Mouse (Mus musculus) liver, embryonic 11.5 days (tissue): ENCODE results near the gene Mettl25. TPM values are rescaled to one million over a fixed set of nuclear protein-coding genes. Genes with fewer than 3 reads are reported as not detected.

Experiments used
- ATAC-seq: fragments of 200-750 bp; cut with Nextera tagmentation; replicated peaks from 2 replicates; pipeline ENCODE4 v1.8.0; 2017; ENCODE audit warnings: moderate number of reproducible peaks, mild to moderate bottlenecking, moderate TSS enrichment, moderate library complexity; ENCODE audit not compliant: low FRiP score
- DNase-seq: peaks from one replicate; pipeline ENCODE4 v3.0.0-alpha.2; 2017; ENCODE audit warnings: low spot score
- H3K27ac ChIP-seq: fragments of 300-500 bp; sonication (generic); 2 replicates; pipeline ENCODE4 v1.5.1; 2014; ENCODE audit warnings: mild to moderate bottlenecking, low read depth, low read length, control low read depth
- H3K27me3 ChIP-seq: fragments of 300-500 bp; sonication (generic); replicated peaks from 2 replicates; pipeline ENCODE4 v1.6.1; 2014; ENCODE audit warnings: low read length, mixed read lengths; ENCODE audit not compliant: control insufficient read depth, insufficient read depth
- H3K36me3 ChIP-seq: fragments of 300-500 bp; sonication (generic); 2 replicates; pipeline ENCODE4 v1.6.1; 2014; ENCODE audit warnings: mild to moderate bottlenecking, low read length, moderate library complexity, mixed read lengths; ENCODE audit not compliant: control insufficient read depth, insufficient read depth
- H3K4me1 ChIP-seq: fragments of 300-500 bp; sonication (generic); replicated peaks from 2 replicates; pipeline ENCODE4 v1.6.1; 2014; ENCODE audit warnings: low read length, mixed read lengths; ENCODE audit not compliant: control insufficient read depth, insufficient read depth
- H3K4me2 ChIP-seq: fragments of 300-500 bp; sonication (generic); 2 replicates; pipeline ENCODE4 v1.6.1; 2014; ENCODE audit warnings: mild to moderate bottlenecking, control low read depth, moderate library complexity
- H3K4me3 ChIP-seq: fragments of 300-500 bp; sonication (generic); 2 replicates; pipeline ENCODE4 v1.5.1; 2014; ENCODE audit warnings: low read depth, low read length, control low read depth
- H3K9ac ChIP-seq: fragments of 300-500 bp; sonication (generic); 2 replicates; pipeline ENCODE4 v1.6.1; 2014; ENCODE audit warnings: low read depth, low read length, control low read depth
- H3K9me3 ChIP-seq: fragments of 300-500 bp; sonication (generic); 2 replicates; pipeline ENCODE4 v1.6.1; 2016; ENCODE audit warnings: low read length, inconsistent platforms, mixed read lengths; ENCODE audit not compliant: control insufficient read depth
- WGBS: fragments of 180-500 bp; shearing (Covaris S2); extraction: QIAGEN DNeasy Blood & Tissue Kit; methylation state at CpG from one replicate; pipeline ENCODE4 v1.1.7; 2014; 5-methylcytosine and 5-hydroxymethylcytosine counted together
- polyA plus RNA-seq: library from polyadenylated mRNA; unstranded; fragments of >200 nt; fragmentation: Nextera tagmentation; extraction: Ambion mirVana; gene quantifications from 2 replicates; pipeline ENCODE4 v1.2.1, GENCODE M21; 2014

The Mettl25 gene
- polyA plus RNA-seq, 1 experiment from 2014 or later = 13.3 TPM

GRCm38 (mm10) chr10:105714844-105715243, 126.3 kb downstream of the Mettl25 start:
- 12% methylated on average over 6 of the region's 6 CpGs for WGBS
- no peaks in the 10 kb centered on the region for H3K36me3 ChIP-seq
- H3K4me3 ChIP-seq = no peak overlapping the region
- no peaks in the 10 kb centered on the region for H3K4me1 ChIP-seq
- no peak overlapping the region for H3K4me2 ChIP-seq
- no peak overlapping the region for H3K9ac ChIP-seq
- H3K27ac ChIP-seq = no peak overlapping the region
- no peaks in the 10 kb centered on the region for H3K27me3 ChIP-seq
- no peak for ATAC-seq
- no peak for DNase-seq
- H3K9me3 ChIP-seq = no peaks in the 10 kb centered on the region

- no peaks in the 10 kb centered on the region for H3K9me3 ChIP-seq
- no peak overlapping the region for H3K9ac ChIP-seq
- no peaks in the 10 kb centered on the region for H3K36me3 ChIP-seq
- no peaks in the 10 kb centered on the region for H3K27me3 ChIP-seq
- H3K4me1 ChIP-seq = no peaks in the 10 kb centered on the region
- H3K4me2 ChIP-seq = no peak overlapping the region
- no peak overlapping the region for H3K4me3 ChIP-seq
- no peak for ATAC-seq
- 54% methylated on average over 4 of the region's 4 CpGs for WGBS
- no peak overlapping the region for H3K27ac ChIP-seq
- no peak for DNase-seq
These were observed 126.8 kb downstream of the Mettl25 start for GRCm38 (mm10) chr10:105714366-105714765.

GRCm38 (mm10) chr10:105713222-105713621, 128.0 kb downstream of the Mettl25 start:
- WGBS = 84% methylated on average over 5 of the region's 5 CpGs

More at GRCm38 (mm10) chr10:105713222-105713621, 128.0 kb downstream of the Mettl25 start:
- no peak overlapping the region for H3K27ac ChIP-seq
- no peak overlapping the region for H3K4me3 ChIP-seq
- no peaks in the 10 kb centered on the region for H3K36me3 ChIP-seq
- ATAC-seq (no peak), DNase-seq (no peak)
- H3K9me3 ChIP-seq = no peaks in the 10 kb centered on the region
- H3K4me2 ChIP-seq = no peak overlapping the region
- no peak overlapping the region for H3K9ac ChIP-seq
- no peaks in the 10 kb centered on the region for H3K4me1 ChIP-seq
- no peaks in the 10 kb centered on the region for H3K27me3 ChIP-seq

Other genes with a start within 250 kb of the Mettl25 start
- gene Ccdc59, start 313 bp downstream of the Mettl25 start, polyA plus RNA-seq = 45.2 and 50.5 TPM in 2 replicates